Mouse (Mus musculus) kidney, adult 2 months (tissue): ENCODE results near the gene Foxj1.

Experiments
- CTCF ChIP-seq: fragments of 200-500 bp; conservative IDR thresholded peaks from 2 replicates; pipeline ENCODE4 v1.5.1; 2011; ENCODE audit warnings: low read depth, mild to moderate bottlenecking, control low read depth, low read length, moderate library complexity, mixed read lengths; ENCODE audit not compliant: insufficient read depth, insufficient read length
- POLR2A ChIP-seq: fragments of 200-500 bp; IDR thresholded peaks from one replicate; pipeline ENCODE4 v1.6.1; 2011; ENCODE audit warnings: low read depth, low read length, control low read depth

DNA sequence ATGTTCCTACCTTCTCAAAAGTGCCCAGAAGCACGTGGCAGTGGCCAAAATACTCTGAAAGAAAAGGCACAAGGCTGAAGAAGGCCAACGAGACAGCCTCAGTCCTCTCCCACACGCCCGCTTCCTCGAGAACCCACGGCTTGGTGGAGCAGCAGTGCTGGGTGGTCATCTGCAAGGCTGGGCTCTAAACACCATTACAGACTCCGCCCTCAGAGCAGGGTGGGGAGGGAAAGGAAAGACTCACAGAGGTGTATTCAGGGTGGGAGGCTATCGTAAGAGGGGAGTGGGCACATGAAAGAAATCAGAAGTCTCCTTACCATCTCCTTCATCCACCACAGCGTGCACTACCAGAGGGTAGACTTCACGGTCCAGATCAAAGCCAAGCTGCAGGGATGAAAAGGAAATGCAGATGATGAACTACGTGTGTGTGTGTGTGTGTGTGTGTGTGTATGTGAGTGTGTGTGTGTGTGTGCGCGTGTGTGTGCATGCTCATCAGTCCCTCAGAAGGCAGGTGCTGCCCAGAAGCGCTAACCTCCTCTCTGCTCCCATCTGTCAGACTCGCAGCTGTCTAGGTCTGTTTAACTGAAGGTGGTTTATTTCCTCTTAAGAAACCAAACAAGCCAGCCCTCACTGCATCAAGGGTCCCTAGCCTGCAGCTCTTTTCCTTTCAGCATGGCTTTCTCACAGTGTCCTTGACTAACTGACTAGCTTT, 23.9 kb upstream of the Foxj1 start:
- TF ChIP-seq CTCF (no peak), POLR2A (no peak)
